Mouse (Mus musculus) hindbrain, embryonic 16.5 days (tissue): ENCODE results near the gene Tkt. TPM values are rescaled to one million over a fixed set of nuclear protein-coding genes. Genes with fewer than 3 reads are reported as not detected.
"Not testable (repeated sequence)": the region's sequence is repeated elsewhere in the genome, so short reads cannot be mapped to it uniquely, and the experiment has no call there.

Source experiments
- ATAC-seq: fragments of 200-750 bp; cut with Nextera tagmentation; 2 replicates; pipeline ENCODE4 v1.8.0; 2017; ENCODE audit warnings: moderate TSS enrichment, moderate library complexity
- H3K27ac ChIP-seq: fragments of 300-500 bp; sonication (generic); 2 replicates; pipeline ENCODE4 v1.5.1; 2014; ENCODE audit warnings: low read depth, mild to moderate bottlenecking, control low read depth, low read length, moderate library complexity
- H3K27me3 ChIP-seq: fragments of 300-500 bp; sonication (generic); replicated peaks from 2 replicates; pipeline ENCODE4 v1.6.1; 2014; ENCODE audit warnings: low read length; ENCODE audit not compliant: control insufficient read depth, insufficient read depth
- H3K36me3 ChIP-seq: fragments of 300-500 bp; sonication (generic); 2 replicates; pipeline ENCODE4 v1.6.1; 2014; ENCODE audit warnings: mild to moderate bottlenecking, low read length, moderate library complexity, mixed read lengths; ENCODE audit not compliant: control insufficient read depth, insufficient read depth
- H3K4me1 ChIP-seq: fragments of 300-500 bp; sonication (generic); 2 replicates; pipeline ENCODE4 v1.6.1; 2014; ENCODE audit warnings: low read depth, low read length; ENCODE audit not compliant: control insufficient read depth, insufficient read depth
- H3K4me2 ChIP-seq: fragments of 300-500 bp; sonication (generic); 2 replicates; pipeline ENCODE4 v1.6.1; 2014; ENCODE audit warnings: mild to moderate bottlenecking, low read length, control low read depth, moderate library complexity
- H3K4me3 ChIP-seq: fragments of 300-500 bp; sonication (generic); 2 replicates; pipeline ENCODE4 v1.5.1; 2014; ENCODE audit warnings: mild to moderate bottlenecking, low read length, control low read depth, moderate library complexity
- H3K9ac ChIP-seq: fragments of 300-500 bp; sonication (generic); 2 replicates; pipeline ENCODE4 v1.6.1; 2014; ENCODE audit warnings: low read depth, mild to moderate bottlenecking, control low read depth, low read length, moderate library complexity
- H3K9me3 ChIP-seq: fragments of 300-500 bp; sonication (generic); 2 replicates; pipeline ENCODE4 v1.6.1; 2014; ENCODE audit warnings: mild to moderate bottlenecking, low read length, moderate library complexity; ENCODE audit not compliant: control insufficient read depth
- WGBS: fragments of 180-500 bp; shearing (Covaris S2); extraction: QIAGEN DNeasy Blood & Tissue Kit; methylation state at CpG from one replicate; pipeline ENCODE4 v1.1.7; 2014; 5-methylcytosine and 5-hydroxymethylcytosine counted together
- polyA plus RNA-seq: library from polyadenylated mRNA; unstranded; fragments of >200 nt; fragmentation: Nextera tagmentation; extraction: Ambion mirVana; gene quantifications from 2 replicates; pipeline ENCODE4 v1.2.1, GENCODE M21; 2015

The Tkt gene
- polyA plus RNA-seq, 1 experiment from 2014 or later, result 301 TPM

DNA sequence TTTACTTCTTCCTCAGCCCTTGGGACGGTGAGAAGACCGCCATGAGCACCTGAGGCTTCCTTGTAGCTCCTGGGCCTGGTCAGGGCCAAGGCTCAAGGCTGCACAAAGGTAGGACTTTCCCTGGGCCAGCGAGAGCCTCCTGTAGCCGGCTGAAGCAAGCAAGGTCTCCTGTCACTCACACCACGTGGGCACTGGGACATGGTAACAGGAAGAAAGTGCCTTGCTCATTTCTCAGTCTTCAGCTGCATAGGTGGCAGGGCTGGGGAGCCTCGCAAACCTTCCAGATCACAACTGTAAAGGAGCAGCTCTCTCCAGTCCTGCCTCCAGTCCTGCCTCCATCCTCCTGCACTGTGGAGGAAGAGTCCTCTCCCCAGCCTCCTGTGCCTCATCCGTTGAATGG lies 27.6 kb downstream of the Tkt start:
- ATAC-seq, result no peak
- H3K27me3 ChIP-seq, result no peaks in the 10 kb centered on the region
- H3K9ac ChIP-seq, result no peak overlapping the region
- H3K4me1 ChIP-seq, result no peaks in the 10 kb centered on the region
- no peak overlapping the region for H3K4me2 ChIP-seq
- no peak overlapping the region for H3K4me3 ChIP-seq
- H3K36me3 ChIP-seq, result peaks cover 30% of the 10 kb centered on the region
- H3K9me3 ChIP-seq, result no peaks in the 10 kb centered on the region
- WGBS, result 78% methylated on average over 7 of the region's 7 CpGs
- no peak overlapping the region for H3K27ac ChIP-seq

DNA sequence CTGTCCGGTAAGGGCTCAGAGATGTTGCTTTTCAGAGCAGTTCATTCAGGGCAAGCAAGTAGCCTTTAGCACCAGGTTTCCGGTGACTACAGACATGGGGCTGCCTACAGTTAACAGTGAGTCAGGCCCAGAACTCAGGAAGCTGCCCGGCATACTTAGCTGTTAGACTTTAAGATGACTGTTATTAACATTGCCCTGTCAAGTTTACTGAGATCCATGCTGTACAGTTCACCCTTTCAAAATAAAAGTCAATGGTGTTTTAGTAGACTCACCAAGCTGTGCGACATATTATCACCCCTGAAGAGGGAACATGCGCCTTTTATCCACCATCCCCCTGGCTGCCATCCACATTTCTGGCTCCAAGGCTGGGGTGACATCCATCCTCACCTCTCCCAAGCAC lies 28.1 kb downstream of the Tkt start:
- Histone ChIP-seq H3K36me3 (peaks cover 26% of the 10 kb centered on the region), H3K9ac (no peak overlapping the region), H3K4me2 (no peak overlapping the region), H3K9me3 (no peaks in the 10 kb centered on the region), H3K4me3 (no peak overlapping the region), H3K4me1 (no peaks in the 10 kb centered on the region), H3K27ac (no peak overlapping the region), H3K27me3 (no peaks in the 10 kb centered on the region)
- 82% methylated on average over 5 of the region's 5 CpGs for WGBS
- no peak for ATAC-seq

- not testable (repeated sequence) for H3K4me2 ChIP-seq, H3K27ac ChIP-seq, H3K9ac ChIP-seq, H3K9me3 ChIP-seq, H3K27me3 ChIP-seq, ATAC-seq, H3K4me1 ChIP-seq, H3K4me3 ChIP-seq
- H3K36me3 ChIP-seq, result peaks cover 15% of the 10 kb centered on the region
- 59% methylated on average over 10 of the region's 12 CpGs for WGBS
Measured at GRCm38 (mm10) chr14:30577303-30578062, 29.3 kb downstream of the Tkt start.

- peaks cover 3% of the 10 kb centered on the region; the same call in 1 of the 2 replicates for H3K36me3 ChIP-seq
- WGBS, result 83% methylated on average over 5 of the region's 5 CpGs
- no peak overlapping the region for H3K27ac ChIP-seq
- ATAC-seq, result no peak
- no peaks in the 10 kb centered on the region for H3K27me3 ChIP-seq
- no peak overlapping the region for H3K4me3 ChIP-seq
- H3K9ac ChIP-seq, result no peak overlapping the region
- H3K4me2 ChIP-seq, result no peak overlapping the region
- H3K9me3 ChIP-seq, result no peaks in the 10 kb centered on the region
- no peaks in the 10 kb centered on the region for H3K4me1 ChIP-seq
Measured at GRCm38 (mm10) chr14:30579180-30579579, 31.0 kb downstream of the Tkt start.

DNA sequence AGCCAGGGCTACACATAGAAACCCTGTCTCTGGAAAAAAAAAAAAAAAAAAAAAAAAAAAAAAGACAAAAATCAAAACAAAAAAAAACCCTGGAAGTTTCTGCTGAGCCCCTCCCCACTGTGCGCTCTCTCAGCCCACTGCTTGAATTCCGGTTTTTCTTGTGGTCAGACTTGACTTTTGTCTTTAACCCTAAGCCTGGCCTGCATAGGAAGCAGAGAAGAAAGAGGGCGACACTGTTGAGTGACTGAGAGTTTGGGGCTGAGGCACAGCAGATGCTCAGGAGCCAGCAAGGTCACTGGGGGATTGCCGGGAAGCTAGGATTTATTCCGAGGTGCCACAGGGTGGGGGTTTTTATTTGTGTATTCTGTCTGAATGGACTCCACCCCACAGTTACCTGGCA lies 31.7 kb downstream of the Tkt start:
- no peak overlapping the region for H3K4me3 ChIP-seq
- no peaks in the 10 kb centered on the region for H3K9me3 ChIP-seq
- no peak overlapping the region for H3K9ac ChIP-seq
- no peaks in the 10 kb centered on the region for H3K4me1 ChIP-seq
- H3K27ac ChIP-seq, result no peak overlapping the region
- no peaks in the 10 kb centered on the region for H3K27me3 ChIP-seq
- 29% methylated on average over 5 of the region's 5 CpGs for WGBS
- H3K4me2 ChIP-seq, result no peak overlapping the region
- no peaks in the 10 kb centered on the region for H3K36me3 ChIP-seq
- no peak for ATAC-seq

DNA sequence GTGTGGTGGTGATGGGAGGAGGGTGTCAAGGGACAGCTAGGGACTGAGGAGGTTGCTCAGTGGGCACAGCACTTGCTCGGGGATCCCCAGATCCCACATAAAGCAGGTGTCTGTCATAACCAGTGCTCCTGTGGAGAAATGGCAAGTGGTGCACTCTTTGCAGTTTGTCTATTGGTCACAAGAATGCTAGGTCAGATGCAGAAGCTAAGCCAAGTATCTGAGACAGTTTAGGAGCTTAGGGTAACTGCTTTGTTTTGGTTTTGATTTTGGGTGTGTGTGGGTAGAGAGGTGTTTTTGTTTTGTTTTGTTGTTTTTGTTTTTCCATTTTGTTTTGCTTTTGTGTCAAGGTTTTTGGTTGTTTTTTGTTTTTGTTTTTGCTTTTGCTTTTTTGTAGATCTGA lies 33.1 kb downstream of the Tkt start:
- Histone ChIP-seq H3K9me3 (no peaks in the 10 kb centered on the region), H3K4me2 (no peak overlapping the region), H3K9ac (no peak overlapping the region), H3K27ac (no peak overlapping the region), H3K27me3 (no peaks in the 10 kb centered on the region), H3K36me3 (no peaks in the 10 kb centered on the region), H3K4me3 (no peak overlapping the region), H3K4me1 (peaks cover under 1% of the 10 kb centered on the region)
- WGBS, result 47% methylated on average over 1 of the region's 1 CpGs
- ATAC-seq, result no peak

- ATAC-seq, result no peak
- H3K4me3 ChIP-seq, result no peak overlapping the region
- 54% methylated on average over 2 of the region's 2 CpGs for WGBS
Measured at GRCm38 (mm10) chr14:30584077-30584476, 35.9 kb downstream of the Tkt start.

DNA sequence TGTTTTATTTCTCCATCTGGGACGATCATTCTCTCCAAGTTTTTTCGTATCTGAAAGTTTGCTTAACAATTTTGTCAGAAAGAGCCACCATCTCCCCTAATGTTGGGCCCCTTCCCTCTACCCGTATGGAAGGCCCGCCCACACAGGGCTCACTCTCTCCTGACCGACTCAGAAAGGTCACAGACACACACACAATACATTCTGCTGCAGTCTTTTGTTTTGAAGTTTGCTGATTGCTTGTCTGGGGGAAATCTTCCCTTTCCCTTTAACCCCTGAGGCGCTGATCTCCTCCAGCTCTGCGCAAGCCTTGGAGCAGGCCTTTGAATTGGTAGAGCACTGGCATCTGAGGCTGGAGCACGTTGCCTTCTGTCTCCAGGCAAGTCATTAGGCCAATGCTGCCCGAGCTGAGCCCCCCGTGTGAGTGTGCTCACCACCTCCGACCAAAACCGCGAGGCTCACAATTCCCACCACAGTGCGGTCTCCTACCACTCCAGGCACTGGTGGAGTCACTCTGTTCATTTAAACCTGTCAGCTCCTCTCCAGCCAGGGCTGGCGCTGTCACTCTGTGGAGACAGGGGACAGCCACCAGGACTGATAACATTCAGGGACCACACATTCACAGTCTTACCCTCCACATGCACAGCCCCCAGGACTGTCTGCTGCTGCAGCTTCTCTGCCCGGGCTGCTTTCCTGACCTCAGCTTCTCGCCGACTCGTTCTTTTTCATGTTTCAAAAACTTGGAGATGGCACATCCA lies 36.5 kb downstream of the Tkt start:
- H3K27ac ChIP-seq, result no peak overlapping the region
- H3K4me1 ChIP-seq, result peaks cover 13% of the 10 kb centered on the region
- no peak overlapping the region for H3K4me3 ChIP-seq
- no peaks in the 10 kb centered on the region for H3K9me3 ChIP-seq
- no peaks in the 10 kb centered on the region for H3K27me3 ChIP-seq
- no peak overlapping the region for H3K9ac ChIP-seq
- H3K36me3 ChIP-seq, result no peaks in the 10 kb centered on the region
- whole genome bisulfite sequencing, result 34% methylated on average over 19 of the region's 19 CpGs
- no peak for ATAC-seq
- no peak overlapping the region for H3K4me2 ChIP-seq

More at GRCm38 (mm10) chr14:30584077-30584476, 35.9 kb downstream of the Tkt start:
- Histone ChIP-seq H3K27me3 (no peaks in the 10 kb centered on the region), H3K27ac (no peak overlapping the region), H3K9ac (no peak overlapping the region), H3K4me2 (no peak overlapping the region), H3K9me3 (no peaks in the 10 kb centered on the region), H3K36me3 (no peaks in the 10 kb centered on the region), H3K4me1 (peaks cover 13% of the 10 kb centered on the region)

GRCm38 (mm10) chr14:30585323-30585722 lies 37.2 kb downstream of the Tkt start:
- no peaks in the 10 kb centered on the region for H3K9me3 ChIP-seq
- no peak overlapping the region for H3K27ac ChIP-seq
- H3K4me1 ChIP-seq, result peaks cover 13% of the 10 kb centered on the region
- H3K9ac ChIP-seq, result no peak overlapping the region
- no peaks in the 10 kb centered on the region for H3K36me3 ChIP-seq
- no peak overlapping the region for H3K4me3 ChIP-seq
- H3K27me3 ChIP-seq, result no peaks in the 10 kb centered on the region
- 78% methylated on average over 5 of the region's 5 CpGs for WGBS
- no peak for ATAC-seq
- no peak overlapping the region for H3K4me2 ChIP-seq
